In genomic region chr5:135877831-135878231, GRCm38 (mm10) we compare ENCODE assay signal across 8 mouse cellular contexts. TPM values are rescaled to one million over a fixed set of nuclear protein-coding genes. Genes with fewer than 3 reads are reported as not detected.
DNase-seq lines count a peak whose midpoint lies in the region; ATAC-seq and TF ChIP-seq lines count a peak whose summit lies in the region.

No protein-coding gene starts in this region.

- no peaks in the 10 kb centered on the region for H3K9me3 ChIP-seq in forebrain, embryonic 12.5 days
- no peaks in the 10 kb centered on the region for H3K9me3 ChIP-seq in limb, embryonic 11.5 days (ENCODE audit: control insufficient read depth, low read length)
- no peaks in the 10 kb centered on the region for H3K9me3 ChIP-seq in midbrain, embryonic 11.5 days (ENCODE audit: control insufficient read depth, low read length)

- peak; percentile 62; the same call in 1 of the 2 replicates for ATAC-seq in forebrain, embryonic 12.5 days (ENCODE audit: low FRiP score)
- ATAC-seq in hematopoietic stem cell, adult 5-6 weeks (replicated peaks in 1 of 2; ENCODE audit: insufficient read depth in 1 of 2, low FRiP score in 2 of 2, low TSS enrichment in 1 of 2, low read depth in 1 of 2, poor library complexity in 2 of 2, severe bottlenecking in 2 of 2): peak; percentile 42 to 46; a peak in 2 of 4 replicates
- peak; percentile 28; the same call in 1 of the 2 replicates for ATAC-seq in limb, embryonic 11.5 days (ENCODE audit: insufficient number of reproducible peaks, low FRiP score, low TSS enrichment, low read depth)
- peak; percentile 39; the same call in 1 of the 2 replicates for ATAC-seq in midbrain, embryonic 11.5 days (ENCODE audit: low FRiP score)

- H3K36me3 ChIP-seq in forebrain, embryonic 12.5 days (replicated peaks): no peaks in the 10 kb centered on the region
- H3K36me3 ChIP-seq in limb, embryonic 11.5 days (ENCODE audit: control insufficient read depth, insufficient read depth, low read length): no peaks in the 10 kb centered on the region
- H3K36me3 ChIP-seq in midbrain, embryonic 11.5 days (ENCODE audit: control insufficient read depth, insufficient read depth, low read length): no peaks in the 10 kb centered on the region

- H3K27ac ChIP-seq in layer of hippocampus, adult 2 months: peak overlapping the region; percentile 64; the same call in 1 of the 2 replicates
- no peak overlapping the region for H3K27ac ChIP-seq in forebrain, embryonic 12.5 days
- H3K27ac ChIP-seq in limb, embryonic 11.5 days (replicated peaks; ENCODE audit: low read depth, low read length): no peak overlapping the region
- H3K27ac ChIP-seq in midbrain, embryonic 11.5 days (ENCODE audit: low read depth, low read length): no peak overlapping the region

- under 1% methylated on average over 16 of the region's 16 CpGs for WGBS in forebrain, embryonic 12.5 days
- 1% methylated on average over 16 of the region's 16 CpGs for WGBS in limb, embryonic 11.5 days
- under 1% methylated on average over 16 of the region's 16 CpGs for WGBS in midbrain, embryonic 11.5 days

- peaks cover 24% of the 10 kb centered on the region for H3K27me3 ChIP-seq in forebrain, embryonic 12.5 days
- peaks cover 6% of the 10 kb centered on the region; the same call in 1 of the 2 replicates for H3K27me3 ChIP-seq in limb, embryonic 11.5 days (ENCODE audit: control insufficient read depth, insufficient read depth, low read length)
- no peaks in the 10 kb centered on the region; the same call in 1 of the 2 replicates for H3K27me3 ChIP-seq in midbrain, embryonic 11.5 days (ENCODE audit: control insufficient read depth, insufficient read depth, low read length)

- peak; percentile 75 for TF ChIP-seq CTCF in layer of hippocampus, adult 2 months (conservative IDR thresholded peaks at IDR 0.05)

- peaks cover 22% of the 10 kb centered on the region for H3K4me1 ChIP-seq in forebrain, embryonic 12.5 days
- peaks cover 3% of the 10 kb centered on the region; the same call in 1 of the 2 replicates for H3K4me1 ChIP-seq in limb, embryonic 11.5 days (ENCODE audit: control insufficient read depth, insufficient read depth, low read length)
- H3K4me1 ChIP-seq in midbrain, embryonic 11.5 days (ENCODE audit: control insufficient read depth, insufficient read depth, low read length): peaks cover 4% of the 10 kb centered on the region

- peak overlapping the region; percentile 58 for H3K4me2 ChIP-seq in forebrain, embryonic 12.5 days
- peak overlapping the region; percentile 44 for H3K4me2 ChIP-seq in limb, embryonic 11.5 days (ENCODE audit: low read depth, severe bottlenecking)
- peak overlapping the region; percentile 49 for H3K4me2 ChIP-seq in midbrain, embryonic 11.5 days

- DNase-seq in layer of hippocampus, adult 2 months (ENCODE audit: low spot score in 2 of 2): peak in 1 of 2 experiments; percentile 49
- no peak for DNase-seq in layer of hippocampus, postnatal 36 days
- peak; percentile 57 to 75 for DNase-seq in adrenal gland, postnatal 36 days
- DNase-seq in limb, embryonic 11.5 days (ENCODE audit: low spot score): peak; percentile 73
- DNase-seq in midbrain, embryonic 11.5 days (ENCODE audit: low spot score, missing footprints): peak; percentile 93
- DNase-seq in thymus, postnatal 0 days (ENCODE audit: low spot score): peak; percentile 43

- peak overlapping the region; percentile 51; the same call in 1 of the 2 replicates for H3K9ac ChIP-seq in forebrain, embryonic 12.5 days
- H3K9ac ChIP-seq in limb, embryonic 11.5 days (ENCODE audit: low read length): peak overlapping the region; percentile 43
- H3K9ac ChIP-seq in midbrain, embryonic 11.5 days (ENCODE audit: low read length): peak overlapping the region; percentile 36

- peak overlapping the region; percentile 48 for H3K4me3 ChIP-seq in layer of hippocampus, adult 2 months
- peak overlapping the region; percentile 36 for H3K4me3 ChIP-seq in forebrain, embryonic 12.5 days (replicated peaks)
- peak overlapping the region; percentile 22 for H3K4me3 ChIP-seq in limb, embryonic 11.5 days (ENCODE audit: low read depth, low read length)
- peak overlapping the region; percentile 26 for H3K4me3 ChIP-seq in midbrain, embryonic 11.5 days (ENCODE audit: low read depth, low read length)

RNA-seq across cellular contexts. Expression of gene Hspb1, which starts 9.9 kb away (rescaled TPM):
- total RNA-seq in layer of hippocampus, adult 2 months (2021): 10 to 100 TPM; 15.4 to 16.8 TPM
- total RNA-seq in layer of hippocampus, postnatal 36 days (2021): 10 to 100 TPM; 19.2 to 28.1 TPM
- 100 to 1,000 TPM in 1 of 2 experiments, 10 to 100 TPM in 1; 85.2 to 330 TPM for total RNA-seq in adrenal gland, postnatal 36 days (2021)
- polyA plus RNA-seq in forebrain, embryonic 12.5 days (2016; fragmentation: Nextera tagmentation; extraction: Ambion mirVana): 7.8 and 10.7 TPM in 2 replicates
- total RNA-seq in hematopoietic stem cell, adult 5-6 weeks (2017): not detected in 2 replicates
- 30.7 and 35.4 TPM in 2 replicates for polyA plus RNA-seq in limb, embryonic 11.5 days (2014; fragmentation: Nextera tagmentation; extraction: Ambion mirVana)
- 8.7 and 9.9 TPM in 2 replicates for polyA plus RNA-seq in midbrain, embryonic 11.5 days (2014; fragmentation: Nextera tagmentation; extraction: Ambion mirVana)
- polyA plus RNA-seq in thymus, postnatal 0 days (2015; fragmentation: Nextera tagmentation; extraction: Ambion mirVana): 23.7 and 29.1 TPM in 2 replicates

RNA-seq across cellular contexts. Expression of gene Ywhag, which starts 56.6 kb away (rescaled TPM):
- total RNA-seq in layer of hippocampus, adult 2 months (2021): 1,000 to 10,000 TPM; 1,218 to 1,292 TPM
- total RNA-seq in layer of hippocampus, postnatal 36 days (2021): 1,000 to 10,000 TPM; 1,259 to 1,347 TPM
- total RNA-seq in adrenal gland, postnatal 36 days (2021): 100 to 1,000 TPM; 499 to 690 TPM
- polyA plus RNA-seq in forebrain, embryonic 12.5 days (2016; fragmentation: Nextera tagmentation; extraction: Ambion mirVana): 410 and 460 TPM in 2 replicates
- 95.4 and 110 TPM in 2 replicates for total RNA-seq in hematopoietic stem cell, adult 5-6 weeks (2017)
- polyA plus RNA-seq in limb, embryonic 11.5 days (2014; fragmentation: Nextera tagmentation; extraction: Ambion mirVana): 98.2 and 105 TPM in 2 replicates
- polyA plus RNA-seq in midbrain, embryonic 11.5 days (2014; fragmentation: Nextera tagmentation; extraction: Ambion mirVana): 182 and 188 TPM in 2 replicates
- polyA plus RNA-seq in thymus, postnatal 0 days (2015; fragmentation: Nextera tagmentation; extraction: Ambion mirVana): 69.4 and 69.8 TPM in 2 replicates

Comparison
In these comparisons a context has a peak if more than half of its experiments do, and no peak if none do; other contexts are left out.
1. DNase-seq: peak in adrenal gland, postnatal 36 days (2 of 2), limb, embryonic 11.5 days (single experiment), midbrain, embryonic 11.5 days (single experiment) and thymus, postnatal 0 days (single experiment); none in layer of hippocampus, postnatal 36 days (0 of 2).
2. RNA of gene Hspb1, which starts 9.9 kb away (total RNA-seq): 85.2 to 330 TPM in adrenal gland, postnatal 36 days, 19.2 to 28.1 TPM in layer of hippocampus, postnatal 36 days and 15.4 to 16.8 TPM in layer of hippocampus, adult 2 months; not detected in hematopoietic stem cell, adult 5-6 weeks; every median in the first group is over 10 times any median in the second.
3. Peak in every context shown above with its lines, with median percentiles within 50 percentile points of each other: H3K4me3 ChIP-seq, ATAC-seq, H3K4me2 ChIP-seq and H3K9ac ChIP-seq.